Mouse (Mus musculus): ENCODE results near the gene Dgkq. TPM values are rescaled to one million over a fixed set of nuclear protein-coding genes. Genes with fewer than 3 reads are reported as not detected.

Dgkq gene
- total RNA-seq, 2 experiments from 2014 or later: 52.6 to 54.6 TPM

DNA sequence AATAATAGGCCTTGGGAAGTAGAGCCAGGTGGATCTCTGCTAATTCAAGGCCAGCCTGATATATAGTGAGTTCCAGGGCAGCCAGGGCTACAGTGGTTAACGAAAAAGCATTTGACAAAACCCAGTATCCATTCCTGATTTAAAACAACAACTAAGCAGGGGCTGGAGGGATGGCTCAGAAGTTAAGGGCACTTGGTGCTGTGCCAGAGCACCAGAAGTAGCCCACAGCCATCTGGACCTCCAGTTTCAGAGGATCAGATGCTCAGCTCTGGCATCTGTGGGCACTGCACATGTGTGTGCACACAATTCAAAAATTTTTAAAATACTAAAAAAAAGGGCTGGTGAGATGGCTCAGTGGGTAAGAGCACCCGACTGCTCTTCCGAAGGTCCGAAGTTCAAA lies 35.8 kb downstream of the Dgkq start:
- DNase-seq (ENCODE audit: extremely low spot score in 1 of 2, low spot score in 2 of 2): no peak
- intact Hi-C loops (cut with DNase I): no loop called here

DNA sequence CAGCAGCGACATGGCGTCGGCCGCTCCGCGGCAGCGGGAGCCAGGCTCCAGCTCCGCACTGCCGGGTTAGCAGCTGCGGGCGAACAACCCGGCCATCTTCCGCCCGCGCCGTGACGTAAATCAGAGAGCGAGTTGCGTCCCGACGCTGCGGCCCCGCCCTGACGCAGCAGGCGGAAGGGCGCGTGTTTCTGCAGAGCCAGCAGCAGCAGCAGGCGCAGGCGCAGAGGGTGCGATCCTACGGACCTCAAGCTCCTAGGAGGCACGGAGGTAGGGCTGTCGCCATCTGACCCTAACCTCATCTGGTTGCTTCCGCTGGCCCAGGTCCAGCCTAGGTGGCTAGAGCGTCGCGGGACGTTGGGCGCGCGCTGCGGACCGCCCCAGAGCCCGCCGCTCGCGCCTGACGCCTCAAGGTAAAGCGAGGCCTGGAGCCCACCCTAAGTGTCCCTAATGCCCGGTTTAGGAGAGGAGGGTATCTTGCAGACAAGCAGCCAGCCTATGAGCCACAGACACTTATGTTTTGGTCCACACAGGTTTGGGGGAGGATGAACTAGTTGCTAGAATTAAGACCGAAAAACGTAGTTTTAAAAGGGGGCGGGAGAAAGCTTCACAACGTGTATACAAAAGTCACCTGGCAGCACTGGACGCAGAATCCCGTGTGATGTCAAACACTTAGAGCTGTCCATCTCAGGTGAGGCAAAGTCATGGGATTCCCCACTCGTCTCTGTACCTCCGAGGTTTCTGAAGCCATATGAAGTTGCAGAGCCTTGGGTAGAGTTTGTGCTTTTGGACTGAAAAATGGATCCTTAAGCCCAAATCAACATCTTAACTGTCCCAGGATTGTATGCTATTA lies 39.6 kb downstream of the Dgkq start, which contains the start of the genes Gak and Tmem175:
Gene Gak, minus strand, starts transcription at position 122 of the 850 bp plus-strand sequence.
Gene Tmem175, plus strand, starts transcription at position 137 of the 850 bp plus-strand sequence.
- DNase-seq (ENCODE audit: extremely low spot score in 1 of 2, low spot score in 2 of 2): peak; percentile 87 to 96
- intact Hi-C loops (cut with DNase I): no loop called here

GRCm38 (mm10) chr5:108628891-108629633 lies 40.4 kb downstream of the Dgkq start:
- no peak for DNase-seq (ENCODE audit: extremely low spot score in 1 of 2, low spot score in 2 of 2)
- intact Hi-C loops (cut with DNase I): no loop called here

DNA sequence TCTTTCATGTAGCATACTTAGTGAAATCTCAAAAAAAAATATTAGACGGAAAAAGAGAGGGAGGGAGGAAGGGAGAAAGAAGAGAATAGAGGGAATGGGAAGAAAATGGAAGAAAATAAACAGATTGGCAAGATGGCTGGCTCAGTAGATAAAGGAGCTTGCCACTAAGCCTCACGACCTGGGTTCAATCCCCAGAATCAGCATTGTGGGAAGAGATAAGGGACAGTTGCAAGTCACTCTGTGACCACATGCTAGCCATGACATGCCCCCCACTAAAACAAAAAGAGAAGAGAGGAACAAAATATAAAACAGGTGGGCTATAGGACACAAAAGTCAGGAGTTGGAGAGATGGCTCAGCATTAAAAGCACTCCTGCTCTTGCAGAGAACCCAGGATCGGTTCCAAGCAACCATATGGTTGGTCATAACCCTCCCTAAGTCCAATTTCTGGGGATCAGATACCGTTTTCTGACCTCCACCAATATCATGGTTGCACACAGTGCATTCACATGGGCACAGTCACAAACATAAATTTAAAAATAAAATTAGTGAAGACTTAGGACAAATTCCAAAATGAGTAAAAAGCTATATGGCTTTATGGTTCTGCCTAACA lies 43.3 kb downstream of the Dgkq start:
- intact Hi-C loops (cut with DNase I): no loop called here
- no peak for DNase-seq (ENCODE audit: extremely low spot score in 1 of 2, low spot score in 2 of 2)

GRCm38 (mm10) chr5:108621870-108622269 lies 47.6 kb downstream of the Dgkq start:
- intact Hi-C loops (cut with DNase I): no loop called here
- no peak for DNase-seq (ENCODE audit: extremely low spot score in 1 of 2, low spot score in 2 of 2)

DNA sequence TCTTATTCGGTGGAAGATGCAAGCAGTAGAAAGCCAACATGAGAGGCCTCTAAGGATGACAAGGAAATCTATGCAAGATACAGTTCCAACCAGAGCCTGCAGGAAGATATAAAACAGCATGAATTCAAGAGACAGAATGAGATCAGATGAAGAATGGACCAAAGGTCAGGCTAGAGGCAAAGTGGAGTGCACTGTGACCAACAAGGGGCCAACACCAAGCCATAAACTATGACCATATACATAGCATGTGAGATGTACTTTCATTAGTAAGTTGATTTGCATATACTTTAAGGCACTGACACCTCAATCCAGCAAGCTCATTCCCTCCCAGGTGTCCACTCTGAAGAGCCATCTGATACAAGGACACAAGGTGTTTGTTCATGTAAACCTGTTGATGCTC lies 59.0 kb downstream of the Dgkq start:
- intact Hi-C loops (cut with DNase I): no loop called here

GRCm38 (mm10) chr5:108602537-108602936 lies 66.9 kb downstream of the Dgkq start:
- DNase-seq (ENCODE audit: extremely low spot score in 1 of 2, low spot score in 2 of 2): no peak
- intact Hi-C loops (cut with DNase I): no loop called here

More for the DNA sequence above, 59.0 kb downstream of the Dgkq start:
- no peak for DNase-seq (ENCODE audit: extremely low spot score in 1 of 2, low spot score in 2 of 2)

- intact Hi-C loops (cut with DNase I): loop anchor here (10.0 kb wide), 1 partner anchor 265 kb away; no protein-coding TSS in a partner anchor
- no peak for DNase-seq (ENCODE audit: extremely low spot score in 1 of 2, low spot score in 2 of 2)
Measured at GRCm38 (mm10) chr5:108599923-108600322, 69.5 kb downstream of the Dgkq start.

Other genes with a start within 250 kb of the Dgkq start
- 100 to 1,000 TPM; 252 to 262 TPM for gene Atp5k, start 235.2 kb downstream of the Dgkq start, total RNA-seq (2021)
- under 1 TPM; 0.14 to 0.30 TPM for gene Mfsd7a, start 220.8 kb downstream of the Dgkq start, total RNA-seq (2021)
- gene Pcgf3, start 208.4 kb downstream of the Dgkq start, total RNA-seq (2021): 10 to 100 TPM; 61.4 to 67.5 TPM
- 100 to 1,000 TPM; 381 to 412 TPM for gene Cplx1, start 119.6 kb downstream of the Dgkq start, total RNA-seq (2021)
- 10 to 100 TPM; 88.2 to 97.3 TPM for gene Gak, start 39.9 kb downstream of the Dgkq start, total RNA-seq (2021)
- gene Tmem175, start 39.9 kb downstream of the Dgkq start, total RNA-seq (2021): 10 to 100 TPM; 36.9 to 38.7 TPM
- gene Idua, start 9.3 kb downstream of the Dgkq start, total RNA-seq (2021): 1 to 10 TPM; 6.7 to 8.2 TPM
- 1 to 10 TPM; 2.6 to 2.8 TPM for gene Slc26a1, start 5.9 kb upstream of the Dgkq start, total RNA-seq (2021)
- gene Fgfrl1, start 22.7 kb upstream of the Dgkq start, total RNA-seq (2021): 10 to 100 TPM; 12.5 to 16.2 TPM
- gene Rnf212, start 105.3 kb upstream of the Dgkq start, total RNA-seq (2021): not detected
- not detected for gene Tmed11, start 125.7 kb upstream of the Dgkq start, total RNA-seq (2021)
- gene Vmn2r8, start 139.2 kb upstream of the Dgkq start, total RNA-seq (2021): not detected
- gene Vmn2r9, start 182.9 kb upstream of the Dgkq start, total RNA-seq (2021): not detected